Mouse (Mus musculus) urinary bladder, adult 2 months (tissue): ENCODE results near the gene Utp14a. TPM values are rescaled to one million over a fixed set of nuclear protein-coding genes. Genes with fewer than 3 reads are reported as not detected.

ENCODE experiments used
- DNase-seq: peaks from one replicate; pipeline ENCODE4 v3.0.0; 2022; ENCODE audit warnings: low spot score
- polyA plus RNA-seq: library from polyadenylated mRNA; depleted of rRNA; stranded (reverse); fragments of >200 nt; gene quantifications from 2 replicates; pipeline ENCODE4 v1.2.3, GENCODE M21; 2012; rRNA removed

Gene Utp14a
- polyA plus RNA-seq, 1 experiment: 18.2 TPM

DNA sequence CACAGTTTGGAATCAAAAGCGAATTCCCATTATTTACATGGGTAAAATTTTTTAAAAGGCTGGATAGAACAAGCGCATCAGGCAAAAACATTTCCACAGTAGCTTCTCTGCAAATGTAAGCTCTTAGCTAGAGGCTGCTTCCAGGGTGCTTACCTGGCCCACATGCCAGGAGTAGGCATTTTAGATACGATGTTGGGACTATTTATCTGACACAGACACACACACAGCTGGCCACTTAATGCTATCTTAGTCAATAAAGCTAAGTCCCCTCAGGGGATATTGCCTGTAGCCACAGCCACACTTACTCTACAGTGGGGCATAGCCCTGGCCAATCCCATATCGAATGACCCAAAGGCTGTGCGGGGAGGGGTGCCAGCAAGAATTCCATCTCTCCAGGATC is 55.1 kb downstream of the Utp14a start:
- no peak for DNase-seq

- peak; percentile 58 for DNase-seq
Measured at GRCm38 (mm10) chrX:48314530-48315079, 57.9 kb downstream of the Utp14a start.

GRCm38 (mm10) chrX:48317444-48317843 is 60.8 kb downstream of the Utp14a start:
- DNase-seq: no peak

- peak; percentile 26 for DNase-seq
Measured at GRCm38 (mm10) chrX:48318194-48318593, 61.5 kb downstream of the Utp14a start.

Other genes starting within 250 kb of the Utp14a start
- 2.3 and 2.5 TPM in 2 replicates for gene Apln, start 222.0 kb upstream of the Utp14a start, polyA plus RNA-seq
- 2.1 and 3.0 TPM in 2 replicates for gene Xpnpep2, start 148.1 kb upstream of the Utp14a start, polyA plus RNA-seq
- gene Sash3, start 110.4 kb upstream of the Utp14a start, polyA plus RNA-seq: 2.9 and 3.0 TPM in 2 replicates
- 38.5 and 39.0 TPM in 2 replicates for gene Zdhhc9, start 48.0 kb upstream of the Utp14a start, polyA plus RNA-seq
- 2.5 and 5.2 TPM in 2 replicates for gene Bcorl1, start 84.5 kb downstream of the Utp14a start, polyA plus RNA-seq
- 15.6 and 16.7 TPM in 2 replicates for gene Elf4, start 206.3 kb downstream of the Utp14a start, polyA plus RNA-seq